Mouse (Mus musculus) kidney, embryonic 16.5 days (tissue): Measurements from ENCODE around the gene Dbnl. TPM values are rescaled to one million over a fixed set of nuclear protein-coding genes. Genes with fewer than 3 reads are reported as not detected.
"Not testable (repeated sequence)": the region's sequence is repeated elsewhere in the genome, so short reads cannot be mapped to it uniquely, and the experiment has no call there.

Source experiments
- ATAC-seq: fragments of 200-750 bp; cut with Nextera tagmentation; 2 replicates; pipeline ENCODE4 v1.8.0; 2017; ENCODE audit warnings: moderate TSS enrichment; ENCODE audit not compliant: low FRiP score, low TSS enrichment
- H3K27ac ChIP-seq: fragments of 300-500 bp; sonication (generic); 2 replicates; pipeline ENCODE4 v1.5.1; 2014; ENCODE audit warnings: low read length
- H3K27me3 ChIP-seq: fragments of 300-500 bp; sonication (generic); 2 replicates; pipeline ENCODE4 v1.6.1; 2014; ENCODE audit warnings: low read length, control low read depth, mixed read lengths; ENCODE audit not compliant: insufficient read depth
- H3K36me3 ChIP-seq: fragments of 300-500 bp; sonication (generic); 2 replicates; pipeline ENCODE4 v1.6.1; 2014; ENCODE audit warnings: low read length, control low read depth, mixed read lengths; ENCODE audit not compliant: insufficient read depth
- H3K4me1 ChIP-seq: fragments of 300-500 bp; sonication (generic); 2 replicates; pipeline ENCODE4 v1.6.1; 2014; ENCODE audit warnings: low read length, control low read depth, mixed read lengths; ENCODE audit not compliant: insufficient read depth
- H3K4me2 ChIP-seq: fragments of 300-500 bp; sonication (generic); replicated peaks from 2 replicates; pipeline ENCODE4 v1.6.1; 2014; ENCODE audit warnings: low read depth, low read length
- H3K4me3 ChIP-seq: fragments of 300-500 bp; sonication (generic); 2 replicates; pipeline ENCODE4 v1.5.1; 2014; ENCODE audit warnings: mild to moderate bottlenecking, low read length
- H3K9ac ChIP-seq: fragments of 300-500 bp; sonication (generic); replicated peaks from 2 replicates; pipeline ENCODE4 v1.6.1; 2014; ENCODE audit warnings: low read length
- H3K9me3 ChIP-seq: fragments of 300-500 bp; sonication (generic); 2 replicates; pipeline ENCODE4 v1.6.1; 2016; ENCODE audit warnings: low read length, control low read depth
- WGBS: fragments of 180-500 bp; shearing (Covaris S2); extraction: QIAGEN DNeasy Blood & Tissue Kit; methylation state at CpG from one replicate; pipeline ENCODE4 v1.1.7; 2014; 5-methylcytosine and 5-hydroxymethylcytosine counted together
- polyA plus RNA-seq: library from polyadenylated mRNA; unstranded; fragments of >200 nt; fragmentation: Nextera tagmentation; extraction: Ambion mirVana; gene quantifications from 2 replicates; pipeline ENCODE4 v1.2.1, GENCODE M21; 2015

Gene Dbnl
- polyA plus RNA-seq, 1 experiment from 2014 or later, result 132 TPM

- H3K4me1 ChIP-seq, result peaks cover 19% of the 10 kb centered on the region
- H3K4me3 ChIP-seq, result no peak overlapping the region
- WGBS, result 64% methylated on average over 8 of the region's 8 CpGs
- H3K27me3 ChIP-seq, result no peaks in the 10 kb centered on the region
- no peaks in the 10 kb centered on the region for H3K9me3 ChIP-seq
- no peak overlapping the region for H3K4me2 ChIP-seq
- no peak for ATAC-seq
- H3K36me3 ChIP-seq, result peaks cover 29% of the 10 kb centered on the region
- no peak overlapping the region for H3K9ac ChIP-seq
- H3K27ac ChIP-seq, result peak overlapping the region; percentile 25; the same call in 1 of the 2 replicates
Observed at GRCm38 (mm10) chr11:5802457-5803217, 14.3 kb downstream of the Dbnl start.

- peaks cover 24% of the 10 kb centered on the region for H3K36me3 ChIP-seq
- peaks cover 19% of the 10 kb centered on the region for H3K4me1 ChIP-seq
- WGBS, result 50% methylated on average over 8 of the region's 8 CpGs
- no peaks in the 10 kb centered on the region for H3K27me3 ChIP-seq
- H3K9ac ChIP-seq, result no peak within 1 kb of the TSS
- H3K4me2 ChIP-seq, result no peak within 1 kb of the TSS
- H3K9me3 ChIP-seq, result no peaks in the 10 kb centered on the region
- no peak within 1 kb of the TSS for H3K4me3 ChIP-seq
- ATAC-seq, result no peak
- H3K27ac ChIP-seq, result peak within 1 kb of the TSS; percentile 25; the same call in 1 of the 2 replicates
Observed at GRCm38 (mm10) chr11:5803551-5803981, 15.3 kb downstream of the Dbnl start, which contains the start of gene Pgam2. TSS of gene Pgam2 (minus strand) at chr11:5803733.

- no peaks in the 10 kb centered on the region for H3K9me3 ChIP-seq
- H3K4me3 ChIP-seq, result no peak overlapping the region
- peaks cover 18% of the 10 kb centered on the region for H3K36me3 ChIP-seq
- H3K4me2 ChIP-seq, result no peak overlapping the region
- no peak overlapping the region for H3K9ac ChIP-seq
- 75% methylated on average over 5 of the region's 5 CpGs for WGBS
- no peak overlapping the region for H3K27ac ChIP-seq
- H3K4me1 ChIP-seq, result peaks cover 19% of the 10 kb centered on the region
- no peaks in the 10 kb centered on the region for H3K27me3 ChIP-seq
- no peak for ATAC-seq
Observed at GRCm38 (mm10) chr11:5804174-5804573, 15.9 kb downstream of the Dbnl start.

- Histone ChIP-seq H3K4me1 (peaks cover 16% of the 10 kb centered on the region), H3K27me3 (no peaks in the 10 kb centered on the region), H3K36me3 (peaks cover 7% of the 10 kb centered on the region), H3K9ac (no peak overlapping the region), H3K9me3 (no peaks in the 10 kb centered on the region), H3K4me2 (no peak overlapping the region), H3K4me3 (no peak overlapping the region), H3K27ac (no peak overlapping the region)
- 90% methylated on average over 3 of the region's 3 CpGs for WGBS
- no peak for ATAC-seq
Observed at GRCm38 (mm10) chr11:5805711-5806110, 17.4 kb downstream of the Dbnl start.

- H3K36me3 ChIP-seq, result no peaks in the 10 kb centered on the region
Observed at GRCm38 (mm10) chr11:5807956-5808355, 19.7 kb downstream of the Dbnl start.

GRCm38 (mm10) chr11:5809487-5809886 is 21.2 kb downstream of the Dbnl start:
- not testable (repeated sequence) for H3K9ac ChIP-seq, H3K36me3 ChIP-seq, ATAC-seq, H3K4me2 ChIP-seq, H3K4me1 ChIP-seq, H3K27me3 ChIP-seq, H3K27ac ChIP-seq, H3K9me3 ChIP-seq, H3K4me3 ChIP-seq
- WGBS, result 82% methylated on average over 4 of the region's 4 CpGs

More at GRCm38 (mm10) chr11:5807956-5808355, 19.7 kb downstream of the Dbnl start:
- Histone ChIP-seq H3K4me1 (peaks cover 6% of the 10 kb centered on the region), H3K4me2 (no peak overlapping the region), H3K27me3 (no peaks in the 10 kb centered on the region), H3K27ac (no peak overlapping the region), H3K4me3 (no peak overlapping the region), H3K9me3 (no peaks in the 10 kb centered on the region), H3K9ac (no peak overlapping the region)
- 86% methylated on average over 9 of the region's 9 CpGs for WGBS
- no peak for ATAC-seq

GRCm38 (mm10) chr11:5813381-5813780 is 25.1 kb downstream of the Dbnl start:
- no peak overlapping the region for H3K27ac ChIP-seq
- no peaks in the 10 kb centered on the region; the same call in 1 of the 2 replicates for H3K9me3 ChIP-seq
- 82% methylated on average over 10 of the region's 10 CpGs for WGBS
- no peaks in the 10 kb centered on the region for H3K4me1 ChIP-seq
- H3K36me3 ChIP-seq, result no peaks in the 10 kb centered on the region
- H3K4me2 ChIP-seq, result no peak overlapping the region
- no peaks in the 10 kb centered on the region for H3K27me3 ChIP-seq
- H3K9ac ChIP-seq, result no peak overlapping the region
- ATAC-seq, result no peak
- no peak overlapping the region for H3K4me3 ChIP-seq

GRCm38 (mm10) chr11:5819223-5819622 is 30.9 kb downstream of the Dbnl start:
- no peaks in the 10 kb centered on the region for H3K4me1 ChIP-seq
- no peak overlapping the region for H3K4me2 ChIP-seq
- H3K9me3 ChIP-seq, result no peaks in the 10 kb centered on the region
- WGBS, result 69% methylated on average over 2 of the region's 2 CpGs
- H3K9ac ChIP-seq, result no peak overlapping the region
- H3K27me3 ChIP-seq, result no peaks in the 10 kb centered on the region
- H3K27ac ChIP-seq, result no peak overlapping the region
- no peak overlapping the region for H3K4me3 ChIP-seq
- no peaks in the 10 kb centered on the region for H3K36me3 ChIP-seq
- no peak for ATAC-seq

GRCm38 (mm10) chr11:5825432-5825831 is 37.1 kb downstream of the Dbnl start:
- H3K4me3 ChIP-seq, result no peak overlapping the region
- H3K9me3 ChIP-seq, result no peaks in the 10 kb centered on the region
- ATAC-seq, result no peak
- no peaks in the 10 kb centered on the region for H3K27me3 ChIP-seq
- H3K36me3 ChIP-seq, result peaks cover 14% of the 10 kb centered on the region
- no peaks in the 10 kb centered on the region for H3K4me1 ChIP-seq
- no peak overlapping the region for H3K27ac ChIP-seq
- H3K4me2 ChIP-seq, result no peak overlapping the region
- H3K9ac ChIP-seq, result no peak overlapping the region

- H3K36me3 ChIP-seq, result peaks cover 36% of the 10 kb centered on the region
- no peaks in the 10 kb centered on the region for H3K27me3 ChIP-seq
- WGBS, result 93% methylated on average over 5 of the region's 5 CpGs
- no peak overlapping the region for H3K9ac ChIP-seq
- no peak overlapping the region for H3K27ac ChIP-seq
- no peaks in the 10 kb centered on the region for H3K4me1 ChIP-seq
- H3K9me3 ChIP-seq, result no peaks in the 10 kb centered on the region
- no peak overlapping the region for H3K4me3 ChIP-seq
- H3K4me2 ChIP-seq, result no peak overlapping the region
- no peak for ATAC-seq
Observed at GRCm38 (mm10) chr11:5827931-5828330, 39.6 kb downstream of the Dbnl start.
